Mouse (Mus musculus) lung, postnatal 14 days (tissue): ENCODE measurements around the gene Dph1.
"Not testable (repeated sequence)": the region's sequence is repeated elsewhere in the genome, so short reads cannot be mapped to it uniquely, and the experiment has no call there.

ENCODE experiments used
- DNase-seq: peaks from one replicate; pipeline ENCODE4 v3.0.0; 2021

Gene Dph1

GRCm38 (mm10) chr11:75201721-75202120 lies 10.7 kb upstream of the Dph1 start:
- no peak for DNase-seq

- no peak for DNase-seq
Observed at GRCm38 (mm10) chr11:75200935-75201334, 9.9 kb upstream of the Dph1 start.

- no peak for DNase-seq
Observed at GRCm38 (mm10) chr11:75199951-75200350, 8.9 kb upstream of the Dph1 start.

DNA sequence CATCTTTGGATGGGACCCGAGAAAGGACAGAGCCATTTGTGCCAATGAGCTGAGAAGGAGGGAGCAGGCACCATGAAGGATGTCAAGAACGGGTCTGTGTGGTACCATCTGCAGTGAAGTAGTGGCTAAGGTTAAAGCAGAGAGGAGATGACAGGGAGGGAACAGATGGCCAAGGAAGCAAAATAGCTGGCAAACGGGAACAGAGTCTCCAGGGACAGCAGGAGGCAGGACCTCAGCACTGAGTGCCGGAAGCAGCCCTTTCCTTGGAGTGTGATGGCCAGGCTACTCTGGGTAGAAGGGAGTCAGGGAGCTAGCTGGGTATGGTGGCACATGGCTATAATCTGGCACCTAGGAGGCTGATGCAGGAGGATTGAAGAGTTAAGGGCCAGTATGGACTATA lies 7.8 kb upstream of the Dph1 start:
- no peak for DNase-seq

- DNase-seq: no peak
Observed at GRCm38 (mm10) chr11:75197956-75198355, 6.9 kb upstream of the Dph1 start.

DNA sequence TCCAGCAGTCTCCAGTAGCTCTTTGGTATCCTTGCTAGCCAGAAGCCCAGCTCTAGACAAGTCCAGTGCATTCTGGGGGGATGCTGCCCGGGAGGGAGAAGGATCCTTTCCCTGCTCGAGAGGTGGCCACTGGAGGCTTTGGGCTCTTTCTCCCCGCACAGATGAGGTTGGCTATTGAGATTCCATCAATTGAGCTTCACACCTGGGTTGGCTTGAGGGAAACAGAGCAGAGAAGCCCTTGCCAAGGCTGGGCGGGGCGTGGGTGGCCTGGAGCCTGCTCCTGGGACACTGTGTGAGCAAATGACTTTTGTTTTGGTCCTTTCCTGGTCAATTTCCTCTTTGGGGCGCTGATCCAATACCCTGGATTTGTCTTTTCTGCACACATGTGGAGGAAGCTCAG lies 5.1 kb upstream of the Dph1 start:
- no peak for DNase-seq

DNA sequence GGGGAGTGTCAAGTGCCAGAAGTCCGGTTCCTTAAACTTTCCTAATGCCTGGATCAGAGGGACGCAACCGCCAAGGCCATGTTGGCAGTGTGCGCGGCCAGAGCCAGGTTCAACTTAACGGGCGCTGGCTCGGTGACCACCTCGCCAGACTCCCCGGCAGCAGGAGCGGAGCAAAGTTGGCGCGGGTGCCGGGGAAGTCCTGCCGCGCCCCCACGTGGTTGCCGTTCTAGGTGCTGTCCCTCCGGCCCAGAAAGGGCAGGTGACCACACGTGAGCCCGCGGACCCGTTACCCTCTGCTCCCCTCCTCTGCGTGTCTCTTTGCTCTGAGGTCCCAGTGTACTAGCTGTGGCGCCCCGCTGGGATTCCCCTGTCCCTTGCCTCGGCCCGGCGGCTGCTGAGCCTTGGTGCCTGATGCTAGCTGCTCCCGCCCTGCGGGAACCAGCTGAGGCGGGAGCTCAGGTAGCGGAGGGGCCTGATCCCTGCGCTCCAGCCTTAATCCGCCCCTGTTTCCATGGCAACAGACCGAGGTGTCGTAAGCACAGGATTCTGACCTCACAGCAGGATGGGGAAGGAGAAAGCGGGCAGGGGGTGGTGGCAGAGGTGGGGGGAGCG lies 3.9 kb upstream of the Dph1 start:
- DNase-seq: peak; percentile 51

DNA sequence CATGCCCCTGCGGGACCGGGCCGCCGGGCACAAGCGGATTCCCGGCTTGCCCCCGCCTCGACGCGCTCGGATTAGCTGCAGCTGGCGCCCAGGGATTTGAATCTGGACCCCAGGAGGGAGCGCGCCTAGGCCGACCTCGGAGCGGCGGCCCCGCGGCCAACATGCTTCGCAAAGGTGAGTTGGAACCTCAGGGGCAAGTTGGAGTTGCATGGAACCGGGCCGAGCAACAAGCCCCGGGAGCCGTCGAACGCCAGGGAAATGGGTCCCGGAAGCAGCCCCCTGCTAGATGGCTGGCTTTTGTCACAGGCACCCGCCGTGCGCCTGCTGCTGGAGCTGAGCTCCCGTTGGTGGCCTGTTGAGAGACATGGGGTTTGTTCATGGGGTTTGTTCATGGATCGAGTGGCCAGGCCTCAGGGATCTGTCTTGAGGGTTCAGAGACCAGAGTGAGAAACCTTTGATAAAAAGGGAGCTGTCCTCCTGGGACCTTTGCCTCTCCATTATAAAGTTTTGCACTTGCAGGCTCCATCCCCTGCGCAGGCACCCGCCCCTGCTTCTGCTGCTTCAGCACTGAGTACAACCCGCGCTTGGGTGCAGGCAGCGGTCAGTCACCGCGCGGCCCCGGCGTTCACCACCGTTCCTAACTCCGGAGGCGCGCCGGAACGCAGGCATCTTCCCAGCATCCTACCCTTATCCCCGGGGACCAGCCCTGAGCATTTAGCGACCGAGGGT lies 3.2 kb upstream of the Dph1 start:
- peak; percentile 24 for DNase-seq

- DNase-seq: peak; percentile 67
Observed at GRCm38 (mm10) chr11:75193256-75194071, 2.4 kb upstream of the Dph1 start, which contains the start of gene Rtn4rl1. TSS of gene Rtn4rl1 (plus strand) at chr11:75193783.

DNA sequence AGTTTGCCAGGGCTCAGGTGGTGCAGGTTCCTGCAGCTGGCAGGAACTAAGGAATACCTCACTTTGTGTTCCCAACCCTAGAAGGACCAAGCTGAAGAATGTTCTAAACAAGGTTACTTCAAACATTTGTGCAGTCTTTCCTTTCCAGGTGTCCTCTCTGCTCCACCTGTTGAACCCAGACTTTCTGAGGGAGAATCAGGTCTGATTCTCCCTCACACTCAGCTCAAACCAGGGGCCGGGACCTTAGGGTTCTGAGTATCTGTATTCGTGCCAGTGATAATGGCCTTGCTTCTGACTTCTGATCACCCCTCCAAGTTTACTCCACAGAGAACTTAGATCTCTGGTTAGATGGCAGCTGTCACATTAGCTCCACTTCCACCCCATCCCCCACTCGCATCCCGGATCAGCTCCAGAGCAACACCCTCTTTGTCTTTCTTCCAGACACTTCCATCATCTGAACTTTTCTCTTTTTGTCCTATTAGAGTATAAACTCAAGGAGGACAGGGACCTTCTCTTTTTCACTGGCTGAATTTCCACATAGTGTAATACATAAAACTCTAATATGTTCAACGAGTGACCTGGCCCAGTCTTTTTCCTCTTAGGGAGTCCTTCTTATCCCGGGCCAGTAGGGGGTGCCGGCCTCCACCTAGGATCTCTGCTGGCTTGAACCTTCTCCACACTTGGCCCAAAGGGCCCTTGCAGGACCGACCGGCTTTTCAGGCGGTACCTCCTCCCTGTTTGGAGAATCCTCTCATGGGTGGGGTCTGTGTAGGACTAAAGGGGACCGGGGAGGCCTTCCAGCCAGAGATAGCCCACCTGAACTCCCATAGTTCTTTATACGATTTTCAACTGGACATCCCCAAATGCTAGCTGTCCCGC lies 1.5 kb upstream of the Dph1 start:
- DNase-seq: peak; percentile 85

DNA sequence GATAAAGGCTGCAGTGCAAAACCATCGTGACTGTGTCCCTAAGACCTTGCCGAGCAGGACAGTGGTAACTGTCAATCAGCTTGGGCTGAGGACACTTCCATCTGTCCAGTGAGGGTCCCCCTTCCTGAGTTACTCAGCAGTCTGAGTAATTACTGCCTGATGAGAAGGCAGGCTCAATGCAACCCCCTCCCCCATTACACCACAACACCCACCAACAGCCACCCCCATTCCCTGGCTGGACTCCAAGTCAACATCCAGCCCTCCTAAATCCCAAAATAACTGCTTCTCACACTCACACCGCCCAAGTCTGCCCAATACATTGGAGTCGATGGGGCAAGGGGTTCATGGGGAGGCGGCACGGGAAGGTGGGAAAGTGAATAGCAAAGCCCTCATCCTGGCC lies 800 bp upstream of the Dph1 start:
- no peak for DNase-seq

DNA sequence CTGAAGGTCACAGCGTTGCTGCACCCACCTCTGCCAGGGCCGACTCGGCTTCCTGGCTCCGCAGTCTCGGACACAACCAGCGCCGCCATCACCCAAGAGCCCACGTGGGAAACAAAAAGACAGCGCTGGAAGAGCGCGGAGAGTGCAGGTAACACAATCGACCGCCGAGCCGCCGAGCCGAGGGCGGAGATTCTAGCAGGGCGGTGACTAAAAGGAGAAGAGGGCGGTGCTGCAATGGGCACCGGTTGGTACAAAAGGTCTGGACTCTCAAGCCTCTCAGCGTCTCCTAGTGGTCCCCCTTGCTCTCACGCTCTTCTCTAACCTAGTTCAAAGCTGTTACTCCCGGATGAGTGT lies 693 bp downstream of the Dph1 start:
- DNase-seq: peak; percentile 82

DNA sequence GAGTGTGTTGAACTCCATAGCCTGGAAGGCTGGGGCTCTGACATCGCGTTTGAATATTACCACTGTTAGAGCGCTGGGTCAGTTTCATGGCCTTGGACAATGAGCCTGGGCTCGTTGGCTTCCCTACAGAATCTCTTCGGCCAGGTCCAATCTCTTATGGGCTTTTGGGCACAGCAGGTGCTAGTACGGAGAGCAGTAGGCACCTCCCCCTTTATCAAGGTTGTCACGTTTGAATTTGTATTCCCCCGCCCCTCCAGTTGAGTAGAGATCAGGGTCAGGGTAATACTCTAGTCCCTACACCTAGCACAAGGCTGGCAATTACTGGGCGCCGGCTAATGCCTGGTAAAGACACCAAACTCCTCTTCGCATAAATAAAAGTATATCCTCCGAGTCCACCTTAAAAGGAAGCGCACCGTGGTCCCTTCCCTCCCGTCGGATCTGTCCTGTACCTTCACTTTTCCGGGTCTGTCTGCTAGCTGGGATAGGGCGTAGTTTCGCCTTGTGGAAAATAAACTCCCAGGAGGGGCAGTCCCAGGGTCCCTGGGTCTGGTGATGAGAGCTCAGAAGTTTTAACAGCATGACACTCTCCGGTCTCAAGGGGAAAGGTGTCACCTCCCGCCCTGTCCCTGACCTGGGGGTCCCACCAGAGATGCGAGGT lies 1.2 kb downstream of the Dph1 start:
- no peak for DNase-seq

- DNase-seq: no peak
Observed at GRCm38 (mm10) chr11:75184986-75185385, 6.1 kb downstream of the Dph1 start.

- no peak for DNase-seq
Observed at GRCm38 (mm10) chr11:75184573-75184972, 6.5 kb downstream of the Dph1 start.

DNA sequence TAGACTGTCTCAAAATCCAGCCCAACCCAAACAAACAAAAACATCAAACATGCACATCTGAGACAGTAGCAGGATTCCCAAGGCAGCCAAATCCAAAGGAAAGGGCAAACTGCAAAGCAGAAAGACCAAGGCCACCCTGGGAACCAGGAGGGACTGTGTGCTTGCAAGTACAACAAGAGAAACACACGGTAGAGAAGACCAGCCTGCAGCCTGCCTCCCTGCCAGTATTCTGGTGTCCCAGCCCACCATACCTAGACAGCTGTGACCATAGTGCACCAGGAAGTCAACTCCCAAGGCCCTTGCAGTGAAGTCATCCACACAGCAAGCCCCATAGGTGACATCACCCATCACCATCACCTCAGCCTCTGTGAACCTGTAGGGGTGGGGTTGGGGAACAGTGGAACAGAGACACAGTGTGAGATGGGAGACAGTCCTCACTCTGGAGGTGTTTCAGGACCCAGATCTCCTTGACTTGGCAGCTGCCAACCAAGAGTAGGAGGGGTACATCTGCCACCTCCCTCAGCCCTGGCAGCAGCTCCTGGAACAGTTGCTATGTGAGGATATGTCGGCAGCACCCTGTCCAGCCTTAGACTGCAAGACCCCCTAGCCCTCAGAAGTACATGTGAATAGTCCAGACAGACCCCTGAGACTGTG lies 7.0 kb downstream of the Dph1 start:
- no peak for DNase-seq

GRCm38 (mm10) chr11:75178672-75179208 lies 12.3 kb downstream of the Dph1 start, which contains the start of gene Ovca2:
TSS of gene Ovca2 (minus strand) at chr11:75178835.
- peak; percentile 89 for DNase-seq

- no peak for DNase-seq
Observed at GRCm38 (mm10) chr11:75178011-75178410, 13.0 kb downstream of the Dph1 start.

DNA sequence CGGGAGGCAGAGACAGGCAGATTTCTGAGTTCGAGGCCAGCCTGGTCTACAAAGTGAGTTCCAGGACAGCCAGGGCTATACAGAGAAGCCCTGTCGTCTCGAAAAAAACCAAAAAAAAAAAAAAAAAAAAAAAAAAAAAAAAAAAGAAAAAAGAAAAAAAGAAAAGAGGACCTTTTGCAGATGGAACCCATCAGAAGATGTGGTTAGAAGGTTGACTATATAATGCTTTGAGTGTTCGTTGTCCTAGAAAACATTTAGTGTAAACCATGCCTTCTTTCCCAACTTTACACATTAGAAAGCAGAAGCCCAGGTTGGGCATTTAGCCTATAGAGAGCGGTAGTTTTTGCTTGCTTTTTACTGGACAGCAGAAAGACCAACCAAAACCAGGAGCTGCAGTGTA lies 16.5 kb downstream of the Dph1 start:
- not testable (repeated sequence) for DNase-seq

DNA sequence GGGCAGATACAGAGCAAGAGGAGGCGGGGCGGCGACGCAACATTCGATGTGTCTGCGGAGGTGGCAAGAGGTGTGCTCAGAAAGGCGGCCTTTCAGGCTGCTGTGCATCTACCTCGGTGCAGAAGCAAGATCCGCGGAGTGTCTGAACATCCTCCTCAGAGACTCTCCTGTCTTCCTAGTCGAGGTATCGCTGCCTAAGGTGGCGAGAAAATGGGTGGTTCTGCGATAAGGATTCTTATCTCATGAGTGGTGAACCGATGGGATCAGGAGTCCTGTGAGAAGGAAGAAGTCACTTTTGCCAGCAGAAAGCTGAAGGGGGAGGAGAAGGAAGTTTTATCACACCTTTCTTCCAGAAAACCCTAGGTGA lies 17.3 kb downstream of the Dph1 start:
- DNase-seq: no peak

- DNase-seq: peak; percentile 87
Observed at GRCm38 (mm10) chr11:75173095-75173798, 17.8 kb downstream of the Dph1 start.
